Mouse (Mus musculus): ENCODE results near the gene Atg10.

DNA sequence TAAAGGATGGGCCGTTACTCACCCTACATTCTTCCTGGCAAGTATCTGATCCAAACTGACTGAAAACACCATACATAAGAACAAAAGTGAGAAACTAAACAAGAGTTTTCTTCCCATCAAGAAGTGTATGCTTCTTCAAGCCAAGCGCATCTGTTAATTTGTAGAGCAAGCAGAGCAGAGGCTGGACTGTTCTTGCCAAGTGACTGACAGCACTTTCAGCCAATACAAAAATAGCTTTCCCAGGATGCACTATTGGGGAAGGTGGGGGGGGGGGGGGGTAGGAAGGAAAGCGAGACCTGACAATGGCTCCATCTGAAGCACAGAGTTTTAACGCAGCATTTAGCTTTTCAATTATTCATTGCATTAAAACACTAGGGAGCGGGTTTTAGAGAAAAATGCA, 318.6 kb downstream of the Atg10 start, which contains the start of gene Atp6ap1l:
- TF ChIP-seq CTCF (conservative IDR thresholded peaks at IDR 0.05; ENCODE audit: low read length) = no peak
- TF ChIP-seq NANOG (IDR thresholded peaks at IDR 0.05; ENCODE audit: borderline replicate concordance, low read length) = no peak

All from E14TG2a.4 (cell line).